Mouse (Mus musculus) naive thymus-derived CD4-positive, alpha-beta T cell, adult 2 months (primary cell): ENCODE data around the gene 4930438A08Rik.

ENCODE experiments used
- DNase-seq: peaks from one replicate; pipeline ENCODE4 v3.0.0-alpha.2; 2011; ENCODE audit warnings: low read depth

4930438A08Rik gene

GRCm38 (mm10) chr11:58323570-58324340 lies 49.2 kb downstream of the 4930438A08Rik start:
- peak; percentile 34 for DNase-seq

- DNase-seq = no peak
Observed at GRCm38 (mm10) chr11:58324614-58325229, 50.1 kb downstream of the 4930438A08Rik start.

GRCm38 (mm10) chr11:58326781-58327180 lies 52.2 kb downstream of the 4930438A08Rik start:
- peak; percentile 60 for DNase-seq

- no peak for DNase-seq
Observed at GRCm38 (mm10) chr11:58329906-58330275, 55.3 kb downstream of the 4930438A08Rik start.

GRCm38 (mm10) chr11:58330276-58331148 lies 55.9 kb downstream of the 4930438A08Rik start, which contains the start of the genes Zfp672 and Sh3bp5l:
TSS of gene Zfp672 (minus strand) at chr11:58330339.
TSS of gene Sh3bp5l (plus strand) at chr11:58330724.
- peak; percentile 95 for DNase-seq

DNA sequence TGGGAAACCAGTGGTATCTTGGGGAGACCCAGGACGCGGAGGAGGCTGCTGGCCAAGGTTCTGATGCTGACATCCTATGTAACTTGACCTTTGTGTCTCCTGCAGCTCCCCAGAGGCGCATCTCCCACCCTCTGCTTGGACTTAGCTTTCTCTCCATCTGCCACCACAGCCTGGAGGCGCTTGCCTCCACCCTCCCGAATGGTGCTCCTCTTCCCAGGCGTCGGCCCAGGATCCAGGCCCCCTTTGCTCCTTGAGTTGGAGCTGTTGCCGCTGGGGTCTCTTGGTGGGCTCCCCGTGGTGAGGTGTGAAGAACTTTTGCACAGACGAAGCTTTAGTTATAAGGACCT lies 56.5 kb downstream of the 4930438A08Rik start:
- no peak for DNase-seq

DNA sequence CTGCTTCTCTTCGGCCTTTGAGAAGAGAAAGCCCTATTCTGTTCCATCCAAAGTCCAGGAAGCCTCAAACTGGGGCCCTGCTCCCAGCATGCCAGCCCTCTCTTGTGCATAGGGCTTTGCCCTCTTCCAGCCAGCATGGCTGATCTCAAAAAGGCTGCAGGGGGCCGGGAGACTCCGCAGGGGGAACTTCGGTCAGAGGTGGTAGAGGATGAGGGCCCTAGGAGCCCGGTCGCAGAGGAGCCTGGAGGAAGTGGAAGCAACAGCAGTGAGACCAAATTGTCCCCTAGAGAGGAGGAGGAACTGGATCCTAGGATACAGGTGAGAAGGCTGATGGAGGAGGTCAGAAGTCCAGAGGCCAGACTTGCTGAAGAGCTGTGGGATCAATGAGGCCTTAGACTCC lies 56.9 kb downstream of the 4930438A08Rik start:
- DNase-seq = no peak

DNA sequence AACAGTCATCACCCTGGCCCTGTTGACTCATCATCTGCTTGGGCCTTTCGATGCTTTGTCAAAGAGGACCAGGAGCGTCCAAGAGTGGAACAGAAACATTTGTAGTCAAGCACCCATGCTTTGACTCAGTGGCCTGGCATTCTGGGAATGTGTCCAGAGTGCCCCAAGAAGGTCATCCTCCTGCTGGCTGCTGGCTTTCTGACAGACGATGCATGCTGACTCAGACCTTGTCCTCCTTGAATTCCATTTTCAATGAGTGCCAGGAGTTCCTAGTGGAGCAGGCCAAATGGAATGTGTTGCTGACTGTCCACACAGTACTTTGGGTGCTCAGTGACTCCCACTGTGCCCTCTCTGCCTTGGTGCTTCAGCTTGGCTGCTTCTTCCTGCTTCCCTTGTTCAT lies 60.1 kb downstream of the 4930438A08Rik start:
- DNase-seq = no peak
